Mouse (Mus musculus) thymus, postnatal 25 days (tissue): ENCODE data around the gene Pknox2.

ENCODE experiments used
- DNase-seq: peaks from one replicate; pipeline ENCODE4 v3.0.0; 2022

The Pknox2 gene

DNA sequence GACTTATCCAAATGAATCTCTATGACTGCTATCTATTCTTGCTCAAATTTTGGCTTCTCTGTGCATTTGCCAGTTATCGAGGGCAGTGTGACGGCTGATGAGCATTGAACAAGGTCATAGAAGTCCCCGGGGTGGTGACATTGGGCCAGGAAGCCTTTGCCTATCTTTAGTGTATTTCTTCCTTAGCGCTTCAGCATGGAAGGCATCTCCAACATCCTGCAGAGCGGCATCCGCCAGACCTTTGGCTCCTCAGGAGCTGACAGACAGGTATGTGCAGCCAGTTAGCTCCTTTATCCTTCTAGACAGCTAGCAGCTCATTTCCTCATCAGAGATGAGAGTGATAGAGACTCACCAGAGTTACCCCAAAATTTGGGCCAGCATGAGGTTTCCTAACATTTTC lies 278.5 kb downstream of the Pknox2 start:
- no peak for DNase-seq

DNA sequence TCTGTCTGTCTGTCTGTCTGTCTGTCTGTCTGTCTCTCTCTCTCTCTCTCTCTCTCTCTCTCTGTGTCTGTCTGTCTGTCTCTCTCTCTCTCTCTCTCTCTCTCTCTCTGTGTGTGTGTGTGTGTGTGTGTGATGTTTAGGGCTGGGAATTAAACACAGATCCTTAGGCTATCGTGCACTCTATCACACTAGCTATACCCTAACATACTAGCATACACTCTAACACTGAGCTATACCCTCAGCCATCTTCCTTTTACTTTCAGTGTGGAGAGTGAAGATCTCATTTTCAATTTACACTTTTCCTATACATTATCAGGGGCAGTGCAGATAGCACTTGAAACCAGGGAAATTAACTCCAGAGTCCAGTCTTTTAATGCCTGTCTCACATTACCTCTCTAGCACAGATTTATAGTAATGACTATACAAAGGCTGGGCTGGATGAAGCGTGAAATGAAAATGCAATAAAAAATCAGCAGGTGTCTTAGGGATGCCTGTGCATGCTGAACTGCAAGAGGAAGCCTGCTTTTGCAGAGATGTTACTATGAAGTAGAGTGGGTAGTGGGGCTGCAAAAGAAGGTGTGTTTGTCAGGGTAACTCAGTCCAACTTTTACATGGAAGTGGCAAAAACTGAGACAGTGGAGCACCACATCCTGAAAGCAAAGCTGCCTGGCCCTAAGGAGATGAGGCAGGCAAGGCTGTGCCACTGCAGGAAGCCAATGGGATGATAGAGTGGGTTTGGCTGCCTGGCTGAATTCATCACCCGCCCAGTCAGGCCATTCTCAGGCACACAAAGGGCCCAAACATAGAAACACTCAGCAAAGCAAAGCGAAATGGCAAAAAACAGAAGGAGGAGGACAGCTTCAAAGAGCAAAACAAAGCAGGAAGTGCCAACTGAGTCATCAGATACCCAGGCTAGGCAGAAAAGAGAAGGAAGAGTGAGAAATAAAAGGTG lies 282.1 kb downstream of the Pknox2 start:
- DNase-seq, result no peak

DNA sequence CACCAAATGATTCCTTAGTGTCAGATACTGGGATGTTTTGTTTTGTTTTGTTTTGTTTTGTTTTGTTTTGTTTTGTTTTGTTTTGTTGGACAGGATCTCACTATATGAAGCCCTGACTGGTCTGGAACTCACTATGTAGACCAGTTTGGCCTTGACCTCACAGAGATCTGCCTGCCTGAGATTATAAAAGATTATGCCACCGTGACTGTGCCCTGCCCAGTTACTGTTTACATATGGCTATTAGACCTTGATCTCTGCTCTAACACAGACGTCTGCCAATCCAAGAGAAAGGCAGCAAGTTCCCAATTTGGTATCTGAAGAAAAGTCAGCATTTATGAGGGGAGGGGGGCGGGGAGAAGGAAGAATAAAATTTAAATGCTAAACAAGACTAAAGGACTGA lies 283.5 kb downstream of the Pknox2 start:
- no peak for DNase-seq

DNA sequence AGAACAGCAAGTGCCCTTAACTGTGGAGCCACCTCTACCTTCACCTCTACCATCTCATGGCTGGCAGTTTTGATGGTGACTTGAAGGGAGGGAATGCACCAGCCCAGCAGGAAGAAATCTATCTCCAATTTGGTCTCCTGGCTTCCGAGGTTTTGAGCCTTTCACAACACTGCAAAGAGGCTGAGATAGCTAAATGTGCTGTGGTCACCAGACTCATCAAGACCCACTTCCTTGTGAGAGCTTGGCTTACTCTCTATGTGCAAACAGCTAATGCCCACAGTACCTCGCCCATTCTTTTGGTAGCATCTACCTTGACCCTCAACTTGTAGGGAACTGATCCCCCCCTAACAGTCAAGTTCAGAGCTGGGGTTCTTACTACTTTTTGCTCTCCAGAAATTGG lies 284.6 kb downstream of the Pknox2 start:
- DNase-seq, result no peak

DNA sequence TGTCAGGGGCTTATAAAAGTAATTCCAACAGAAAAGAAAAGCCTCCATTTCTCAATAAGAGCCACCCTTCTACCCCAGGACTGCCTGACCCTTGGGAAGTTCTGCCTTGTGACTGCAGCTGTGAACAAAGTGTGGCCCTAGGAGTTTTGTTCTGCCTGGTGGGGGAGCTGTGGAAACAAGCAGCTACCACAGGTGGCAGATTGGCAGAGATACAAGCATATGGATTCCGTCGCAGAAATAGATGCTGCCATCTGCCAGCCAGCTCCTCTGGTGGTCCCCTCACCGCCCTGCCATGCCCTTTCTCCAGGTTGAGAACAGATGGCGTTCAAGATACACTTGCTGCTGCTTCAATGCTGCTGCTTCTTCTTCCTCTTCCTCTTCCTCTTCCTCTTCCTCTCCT lies 288.5 kb downstream of the Pknox2 start:
- peak; percentile 1 for DNase-seq

DNA sequence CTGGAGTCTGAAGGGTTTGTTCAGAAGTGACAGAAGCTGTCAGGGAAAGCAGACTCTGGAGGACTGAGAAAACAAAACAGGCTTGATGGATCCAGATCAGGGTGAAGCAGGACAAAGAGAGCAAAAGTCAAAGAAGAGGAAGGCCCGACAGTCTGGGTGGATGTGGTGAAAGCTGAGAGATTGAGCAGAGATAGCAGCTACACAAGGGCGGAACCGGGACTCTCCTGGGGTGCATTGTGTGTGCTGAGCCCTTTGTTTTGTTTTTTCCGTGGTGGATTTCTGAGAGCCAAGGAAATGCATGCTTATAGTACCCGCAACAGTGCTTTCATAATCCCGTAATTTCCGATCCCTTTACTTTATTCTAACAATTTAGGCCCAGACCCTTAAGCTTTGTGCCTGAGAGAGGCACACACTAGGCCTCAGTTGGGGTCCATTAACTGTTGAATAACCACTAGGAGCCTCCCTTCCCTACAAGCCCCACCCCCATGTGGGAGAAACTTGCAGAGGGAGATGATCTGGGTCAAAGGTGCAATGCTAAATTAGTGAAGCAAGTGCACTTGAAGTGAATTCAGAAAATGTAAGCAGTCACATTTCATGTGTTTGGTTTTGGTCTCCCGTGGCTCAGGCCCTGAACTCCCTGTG lies 289.6 kb downstream of the Pknox2 start:
- peak; percentile 6 for DNase-seq

DNA sequence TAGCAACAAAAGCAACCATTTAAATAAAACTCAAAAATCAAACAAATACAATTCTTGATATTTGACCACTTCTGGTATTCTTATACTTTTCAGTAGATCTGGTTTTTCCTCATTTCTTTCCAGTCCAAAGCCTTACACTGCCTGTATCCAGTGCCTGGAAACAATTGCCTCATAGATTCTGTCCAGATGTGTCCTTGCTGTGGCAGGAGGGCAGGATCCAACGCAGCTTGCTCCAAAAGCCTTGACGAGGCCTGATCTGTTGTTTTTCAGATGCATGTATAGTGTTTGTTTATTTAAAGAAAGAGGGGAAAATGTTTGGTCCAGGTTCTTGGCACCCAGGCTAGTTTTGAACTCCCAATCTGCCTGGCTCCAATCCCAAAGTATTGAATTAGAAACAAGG lies 290.9 kb downstream of the Pknox2 start:
- DNase-seq, result no peak

DNA sequence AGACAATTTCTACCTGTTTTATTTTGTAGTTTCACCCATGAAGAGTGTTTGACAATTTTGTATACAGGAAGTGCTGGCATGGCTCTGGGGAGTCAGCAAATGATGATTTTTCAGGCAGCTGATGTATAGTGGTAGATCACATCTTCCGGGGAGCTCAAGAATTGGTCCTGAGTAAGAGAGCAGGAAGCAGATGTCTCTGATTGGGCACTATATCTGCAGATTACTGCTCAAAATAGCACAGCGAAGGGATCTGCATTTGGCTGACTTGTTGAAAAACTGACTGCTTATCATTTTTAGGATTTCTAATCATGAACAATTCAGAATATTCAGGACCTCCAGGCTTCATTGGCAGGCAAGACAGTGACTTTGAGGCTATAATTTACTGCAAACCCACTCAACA lies 295.0 kb downstream of the Pknox2 start:
- DNase-seq, result no peak

DNA sequence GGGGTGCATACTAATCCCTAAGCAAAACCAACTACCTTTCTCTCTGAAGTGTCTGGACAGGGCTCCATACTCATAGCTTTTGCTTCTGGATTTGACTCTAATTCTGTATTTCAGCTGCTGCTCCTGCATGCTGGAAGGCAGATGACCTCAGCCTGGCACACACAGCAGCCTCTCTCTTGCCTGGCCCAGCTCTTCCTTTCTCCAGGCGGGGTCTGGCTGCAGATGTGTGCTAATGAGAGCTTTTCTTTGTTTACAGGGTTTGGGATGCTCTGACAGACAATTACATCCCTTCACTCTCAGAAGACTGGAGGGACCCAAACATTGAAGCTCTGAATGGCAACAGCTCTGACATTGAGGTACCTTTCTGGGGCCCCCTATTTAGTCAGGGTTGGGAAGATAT lies 297.1 kb downstream of the Pknox2 start:
- no peak for DNase-seq

DNA sequence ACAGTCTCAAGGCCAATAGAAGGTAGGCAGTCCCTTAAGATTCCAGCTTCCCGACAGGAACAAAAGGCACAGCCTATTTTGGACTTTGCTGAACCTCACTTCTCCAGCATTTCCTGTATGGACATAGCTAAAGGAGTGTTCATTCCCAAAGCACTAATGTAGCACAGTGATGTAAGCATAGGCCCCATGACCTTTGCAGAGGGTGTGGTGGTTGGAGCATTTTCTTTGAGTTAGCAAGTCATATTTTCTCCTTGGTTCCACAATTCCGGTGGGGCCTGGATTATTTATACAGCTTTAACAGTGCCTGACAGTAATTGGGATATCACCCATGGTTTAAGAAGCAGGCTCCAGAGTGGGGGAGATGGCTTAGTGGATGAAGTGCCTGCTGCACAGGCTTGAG lies 298.5 kb downstream of the Pknox2 start:
- no peak for DNase-seq

DNA sequence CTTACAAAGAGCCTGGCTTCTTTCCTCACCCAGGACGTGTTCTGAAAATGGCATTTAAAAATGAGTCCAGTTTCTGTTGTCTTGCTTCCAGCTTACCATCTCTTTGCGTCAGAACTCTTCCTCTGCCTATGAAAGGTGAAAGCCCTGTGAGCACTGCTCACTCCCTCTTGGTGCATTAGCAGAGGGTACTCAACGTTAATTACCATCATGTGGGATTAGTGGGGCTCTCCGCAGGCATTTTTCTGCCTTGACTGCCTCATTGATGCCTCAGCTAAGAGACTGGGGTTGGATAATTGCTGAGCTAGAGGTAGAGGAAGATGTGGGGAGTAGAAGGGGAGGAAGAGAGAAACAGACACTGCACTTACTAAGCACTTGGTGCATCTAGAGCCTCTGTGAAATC lies 300.9 kb downstream of the Pknox2 start:
- DNase-seq, result no peak
